Mouse (Mus musculus) heart, postnatal 4 days (tissue): ENCODE results near the gene Ttc27. TPM values are rescaled to one million over a fixed set of nuclear protein-coding genes. Genes with fewer than 3 reads are reported as not detected.
A peak's percentile ranks its signal among the peaks of the same experiment; 100 is the strongest.

Source experiments
- DNase-seq: peaks from one replicate; pipeline ENCODE4 v3.0.0; 2021
- total RNA-seq, 2 experiments: library from RNA; stranded (reverse); gene quantifications; 2 replicates each; pipeline ENCODE4 v1.2.3; 2021

Ttc27 gene
- total RNA-seq, 2 experiments from 2014 or later = 22.5 to 23.6 TPM

DNA sequence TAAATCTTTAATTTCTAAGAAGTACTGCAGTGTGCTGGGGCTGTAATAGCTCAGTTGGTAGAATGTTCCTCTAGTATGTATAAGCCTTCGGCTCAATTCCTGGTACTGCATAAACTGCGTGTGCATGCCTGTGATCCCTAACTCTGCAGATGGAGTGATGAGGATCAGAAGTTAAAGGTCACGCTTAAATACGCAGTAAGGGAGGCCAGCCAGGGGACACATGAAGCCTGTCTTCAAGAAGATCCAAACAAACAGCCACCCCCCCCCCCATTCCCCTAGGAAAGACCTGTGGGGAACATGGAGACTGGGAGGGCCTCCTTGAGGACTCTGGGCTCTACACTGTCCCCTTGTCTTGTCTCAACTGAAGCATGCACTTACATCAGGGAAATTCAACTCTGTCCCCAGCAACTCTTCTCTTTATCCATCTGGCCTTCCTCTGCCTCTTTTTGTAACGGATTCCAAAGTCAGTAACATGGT, 36.1 kb downstream of the Ttc27 start:
- no peak for DNase-seq

DNA sequence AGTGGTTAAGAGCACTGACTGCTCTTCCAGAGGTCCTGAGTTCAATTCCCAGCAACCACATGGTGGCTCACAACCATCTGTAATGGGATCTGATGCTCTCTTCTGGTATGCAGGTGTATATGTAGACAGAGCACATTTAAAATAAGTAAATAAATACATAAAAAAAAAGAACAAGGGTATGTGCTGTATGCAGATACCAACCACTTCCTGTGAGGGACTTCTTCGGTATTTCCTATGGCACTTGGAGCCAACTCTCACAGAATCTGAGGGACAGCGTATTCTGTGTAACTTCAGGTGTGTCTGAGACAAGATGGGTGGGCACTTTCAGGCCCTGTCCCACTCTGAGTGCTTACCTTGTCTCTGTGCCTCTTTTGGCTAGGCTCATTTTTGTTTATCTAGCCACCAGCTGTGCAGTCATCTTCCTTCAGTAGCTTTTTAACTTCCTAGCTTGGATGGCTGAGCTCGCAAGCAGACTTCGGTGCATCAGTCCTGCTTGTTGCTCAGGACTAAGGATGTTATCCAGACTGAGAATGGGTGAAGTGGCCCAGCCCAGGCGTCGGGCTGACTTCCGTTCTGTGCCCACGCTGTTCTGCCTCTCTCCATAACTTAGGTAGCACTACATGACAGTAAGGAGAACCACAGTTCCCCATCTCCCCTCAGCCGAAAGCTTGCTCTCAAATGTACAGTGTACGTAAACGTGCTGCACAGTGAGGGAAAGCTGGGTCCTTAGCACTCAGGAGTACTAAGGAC, 37.0 kb downstream of the Ttc27 start:
- DNase-seq = no peak

DNA sequence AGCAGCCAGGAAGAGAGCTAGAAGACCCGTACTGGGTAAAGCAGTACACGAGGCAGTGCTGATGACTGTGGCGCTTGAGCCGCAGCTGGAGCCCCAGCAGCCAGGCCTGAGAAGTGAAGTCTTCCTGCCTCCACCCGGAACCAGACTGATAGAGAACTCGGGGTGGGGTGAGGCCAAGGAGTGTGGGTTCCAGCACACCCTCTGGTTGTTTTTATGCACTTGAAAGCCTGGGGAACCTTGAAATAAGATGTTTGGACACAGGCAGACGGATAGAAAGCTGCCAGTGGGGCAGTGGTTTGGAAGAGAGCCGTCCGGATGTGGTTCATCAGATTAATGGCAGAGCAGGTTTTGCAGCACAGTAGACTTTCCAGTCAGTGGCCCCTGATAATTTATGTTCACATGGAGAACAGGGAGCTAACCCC, 51.9 kb downstream of the Ttc27 start:
- no peak for DNase-seq

DNA sequence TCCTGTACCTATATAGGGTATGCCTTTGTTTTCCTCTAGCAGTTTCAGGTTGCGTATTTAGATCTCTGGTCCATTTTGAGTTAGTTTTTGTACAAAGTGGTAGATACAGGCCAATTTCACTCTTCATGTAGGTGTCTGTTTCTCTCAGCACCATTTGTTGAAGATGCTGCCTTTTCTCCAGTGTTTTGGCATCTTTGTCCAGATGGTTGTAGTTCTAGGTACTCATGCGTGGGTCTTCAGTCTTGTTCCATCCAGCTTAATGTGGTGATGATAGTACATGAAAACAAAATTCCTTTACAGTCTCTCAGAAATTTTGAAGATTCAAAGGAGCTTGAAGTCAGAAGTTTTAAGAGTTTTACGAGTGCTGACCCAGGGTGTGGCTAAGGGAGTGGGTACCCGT, 54.8 kb downstream of the Ttc27 start:
- DNase-seq = no peak

DNA sequence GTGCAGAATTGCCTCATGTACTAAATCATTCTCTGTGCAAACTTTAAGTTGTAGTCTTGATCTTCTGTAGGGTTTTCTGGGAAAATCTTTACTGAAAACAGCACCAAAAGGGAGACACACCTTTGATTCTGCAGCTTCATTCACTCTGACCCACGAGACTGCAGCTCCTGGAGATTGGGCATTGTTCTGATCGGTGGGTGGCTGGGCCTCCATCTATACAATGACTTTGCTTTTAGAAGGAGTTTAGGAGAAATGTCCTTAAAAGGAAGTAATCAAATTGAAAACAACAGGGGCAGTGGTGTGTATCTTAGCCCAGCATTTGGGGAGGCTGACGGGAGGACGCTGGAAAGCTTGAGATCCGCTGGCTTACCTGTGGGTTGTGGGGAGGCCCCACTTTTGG, 56.0 kb downstream of the Ttc27 start:
- no peak for DNase-seq

DNA sequence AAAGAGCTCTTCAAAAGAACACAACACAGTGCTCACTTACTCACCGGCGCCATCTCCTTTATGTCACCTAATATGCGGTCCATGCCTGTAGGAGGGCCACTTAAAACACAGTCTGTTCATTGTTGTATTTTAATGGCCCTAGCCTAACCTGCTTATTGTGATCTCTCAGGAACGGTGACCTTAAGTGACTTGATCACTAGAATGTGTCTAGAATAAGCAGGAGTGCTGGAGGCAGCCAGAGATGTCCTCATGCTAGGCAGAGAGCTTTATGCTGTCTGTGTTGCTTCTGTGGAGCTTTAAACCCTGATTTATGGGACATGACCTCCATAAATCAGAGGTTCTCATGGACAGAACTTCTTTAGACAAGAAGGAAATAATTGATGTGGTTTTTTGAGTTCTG, 62.6 kb downstream of the Ttc27 start:
- DNase-seq = no peak

DNA sequence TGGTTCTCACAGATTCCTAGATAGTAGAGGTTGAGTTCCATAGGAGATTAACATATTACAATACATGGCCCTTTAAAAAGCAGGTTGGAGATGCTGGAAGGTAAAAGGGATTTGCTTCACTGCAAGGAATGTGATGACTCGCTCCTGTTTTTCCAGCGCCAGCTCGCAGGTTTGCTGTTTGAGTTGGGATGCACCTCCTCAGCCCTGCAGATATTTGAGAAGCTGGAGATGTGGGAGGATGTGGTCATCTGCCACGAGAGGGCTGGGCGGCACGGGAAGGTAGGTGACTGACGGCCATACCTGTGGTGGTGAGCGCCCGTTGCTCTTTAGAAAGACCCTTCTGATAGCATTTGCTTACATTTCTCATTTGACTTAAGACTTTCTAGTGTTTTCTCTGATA, 63.1 kb downstream of the Ttc27 start:
- DNase-seq = no peak

DNA sequence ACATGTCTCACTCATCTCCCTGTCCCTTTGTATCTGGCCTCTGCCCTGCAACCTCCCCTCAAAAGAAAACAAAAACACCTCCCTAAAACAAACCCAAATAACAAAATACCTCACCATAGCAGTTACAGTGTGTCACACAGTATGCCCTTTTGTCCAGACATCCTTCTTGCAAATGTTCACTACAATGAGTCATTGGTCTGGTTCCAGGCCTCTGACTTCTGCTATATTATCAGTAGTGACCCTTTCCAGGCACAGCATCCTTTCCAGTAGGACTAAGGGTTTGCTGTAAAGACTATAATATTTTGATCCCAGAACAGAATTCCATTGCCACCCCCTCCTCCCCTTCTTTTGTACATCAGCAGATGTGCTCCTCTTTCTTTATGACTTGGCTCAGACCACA, 64.4 kb downstream of the Ttc27 start:
- DNase-seq = no peak

DNA sequence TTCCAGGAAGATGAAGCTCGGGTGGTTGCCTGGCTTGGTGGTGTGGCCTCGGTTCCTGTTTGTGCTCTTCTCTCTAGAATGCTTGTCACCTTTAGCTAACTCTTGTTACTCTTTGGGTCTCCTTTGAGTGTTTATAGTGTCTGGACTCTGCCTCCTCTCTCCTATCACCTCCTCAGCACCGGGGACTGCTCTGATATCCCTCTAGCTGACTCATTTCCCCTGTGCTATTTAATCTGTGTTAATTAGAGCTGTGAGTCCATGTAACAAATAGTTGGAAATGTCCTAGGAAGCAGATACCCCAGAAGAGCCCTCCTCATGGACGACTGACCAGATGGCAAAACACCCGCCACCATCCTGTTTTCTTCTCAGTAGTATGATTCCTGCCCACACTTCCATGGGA, 68.1 kb downstream of the Ttc27 start:
- DNase-seq = no peak

DNA sequence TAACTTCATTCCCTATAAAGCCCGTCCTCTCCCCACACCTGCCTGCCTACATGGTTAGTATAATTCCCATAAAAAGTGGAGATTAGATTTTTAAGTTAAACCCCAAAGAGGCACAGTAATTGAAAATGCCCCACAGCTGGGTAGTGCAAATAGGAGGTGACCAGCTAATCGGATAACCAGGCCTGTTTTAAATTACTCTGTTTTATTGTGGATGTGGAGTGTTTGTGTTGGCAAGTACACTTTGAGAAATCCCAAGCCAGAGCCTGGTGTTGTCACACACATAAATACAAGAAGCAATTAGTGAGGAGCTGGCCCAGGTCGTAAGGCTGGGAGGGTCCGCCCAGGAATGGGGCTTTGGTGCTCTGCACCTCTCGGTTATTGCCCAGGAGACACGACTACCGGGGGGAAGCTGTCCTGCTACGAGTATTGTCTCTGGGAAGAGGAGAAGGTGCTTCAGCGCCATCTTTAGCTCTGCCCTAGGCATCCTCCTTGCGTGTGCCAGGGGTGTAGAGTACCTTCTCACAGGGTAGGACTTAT, 68.7 kb downstream of the Ttc27 start:
- DNase-seq = no peak

DNA sequence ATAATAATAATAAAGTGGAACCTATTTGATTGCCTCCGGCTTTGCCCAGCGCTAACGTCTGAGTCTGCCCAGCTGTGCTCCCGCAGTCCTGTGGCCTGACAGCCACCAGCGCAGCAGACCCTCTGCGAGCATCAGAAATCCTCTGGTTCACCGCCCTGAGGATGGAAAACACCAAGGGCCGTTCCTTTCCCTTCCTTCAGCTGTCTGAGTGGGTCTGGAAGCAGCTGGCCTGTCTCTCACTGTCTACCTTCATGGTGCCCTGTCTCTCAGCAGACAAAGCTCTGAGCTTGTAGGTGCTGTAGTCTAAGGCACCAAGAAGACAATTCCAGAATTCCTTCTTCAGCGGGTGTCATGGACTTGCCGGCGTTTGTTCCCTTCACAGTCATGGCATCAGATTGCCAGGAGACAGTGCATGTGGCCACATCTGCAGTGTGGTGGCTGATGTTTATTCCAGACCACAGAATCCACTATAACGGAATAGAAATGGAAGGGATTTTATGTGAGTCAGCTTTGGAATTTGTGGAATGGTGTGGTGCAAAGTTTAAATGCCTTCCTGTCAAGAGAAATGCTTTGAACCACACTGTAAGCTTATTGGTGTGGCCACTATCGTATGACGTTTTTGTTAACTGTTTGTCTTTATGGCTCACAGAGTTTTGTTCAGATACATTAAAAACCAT, 78.6 kb downstream of the Ttc27 start:
- DNase-seq = no peak

DNA sequence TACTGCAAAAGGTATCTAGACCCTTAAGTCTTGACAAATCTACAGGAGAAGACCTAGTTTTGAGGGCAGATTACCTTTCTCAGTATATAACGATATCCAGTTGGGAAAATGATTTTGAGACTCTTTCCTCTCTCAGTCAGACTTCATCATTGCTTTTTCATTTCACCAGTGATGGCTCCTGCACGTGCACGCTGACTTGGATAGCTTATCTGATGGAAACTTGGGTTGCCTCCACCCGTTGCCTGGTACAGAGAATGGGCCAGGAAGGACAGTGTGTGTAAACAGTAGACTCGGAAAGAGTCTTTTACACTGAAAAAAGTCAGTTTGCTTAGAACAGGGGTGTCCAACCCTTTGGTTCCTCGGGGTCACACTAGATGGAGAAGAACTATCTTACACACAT, 82.3 kb downstream of the Ttc27 start:
- DNase-seq = no peak

DNA sequence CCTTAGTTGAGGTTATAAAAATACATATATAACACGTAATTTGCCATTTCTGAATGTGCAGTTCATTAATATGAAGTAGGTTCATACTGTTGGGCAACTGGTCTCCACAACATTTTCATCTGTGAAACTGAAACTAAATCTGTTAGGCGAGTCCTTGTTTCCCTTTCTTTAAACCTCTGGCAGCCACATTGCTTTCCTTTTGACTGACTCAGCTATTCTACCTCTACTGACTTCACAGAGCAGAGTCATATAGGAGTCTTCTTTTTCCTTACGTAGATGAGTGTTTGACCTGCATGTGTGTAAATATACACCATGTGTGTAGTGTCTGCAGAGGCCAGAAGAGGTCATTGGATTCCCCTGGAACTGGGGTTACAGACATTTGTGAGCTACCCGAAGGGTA, 85.2 kb downstream of the Ttc27 start:
- DNase-seq = no peak

DNA sequence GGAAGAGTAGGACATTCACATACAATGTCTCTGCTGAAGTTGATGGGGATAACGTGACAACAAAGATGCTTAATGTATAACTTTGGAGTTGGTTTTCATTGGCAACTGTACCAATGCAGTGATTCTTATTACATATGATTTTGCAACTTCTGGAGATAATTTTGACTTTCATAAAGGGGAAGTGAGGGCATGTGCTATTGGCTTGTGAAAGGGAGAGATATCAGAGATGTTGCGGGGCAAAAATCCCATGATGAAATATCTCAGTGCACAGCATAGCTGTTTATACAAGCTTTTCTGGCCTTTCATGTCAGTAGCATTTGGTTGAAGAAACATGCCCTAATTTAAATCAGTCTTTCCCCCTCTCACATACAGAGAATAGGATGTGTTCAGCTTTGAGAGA, 86.3 kb downstream of the Ttc27 start:
- DNase-seq = no peak

DNA sequence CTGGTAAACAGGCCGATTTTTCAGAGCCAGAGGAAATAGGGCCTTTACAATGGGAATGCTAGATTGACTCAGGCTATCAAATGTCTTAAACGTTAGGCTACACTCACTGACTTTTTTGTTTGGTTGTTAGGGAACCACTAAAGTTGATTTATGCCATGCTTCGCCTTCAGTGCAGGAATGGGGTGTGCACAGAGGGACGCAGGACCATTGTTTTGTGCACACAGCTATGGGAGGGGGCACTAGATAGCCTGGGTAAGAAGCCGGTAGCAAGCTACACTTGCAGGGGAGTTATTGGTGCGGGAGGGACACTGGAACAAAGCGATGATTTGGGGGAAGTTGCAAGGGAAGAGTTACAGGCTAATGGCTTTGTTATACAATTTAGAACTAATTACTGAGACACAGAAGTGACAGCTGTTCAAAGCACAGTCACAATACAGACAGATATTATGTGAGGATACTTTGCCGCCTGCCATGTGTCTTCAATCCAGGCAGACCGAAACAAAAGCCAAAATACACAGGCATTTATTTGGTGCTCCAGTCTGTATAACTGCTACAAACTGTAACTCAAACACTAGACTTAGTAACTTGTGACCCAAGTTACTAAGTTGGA, 86.9 kb downstream of the Ttc27 start:
- DNase-seq = no peak

DNA sequence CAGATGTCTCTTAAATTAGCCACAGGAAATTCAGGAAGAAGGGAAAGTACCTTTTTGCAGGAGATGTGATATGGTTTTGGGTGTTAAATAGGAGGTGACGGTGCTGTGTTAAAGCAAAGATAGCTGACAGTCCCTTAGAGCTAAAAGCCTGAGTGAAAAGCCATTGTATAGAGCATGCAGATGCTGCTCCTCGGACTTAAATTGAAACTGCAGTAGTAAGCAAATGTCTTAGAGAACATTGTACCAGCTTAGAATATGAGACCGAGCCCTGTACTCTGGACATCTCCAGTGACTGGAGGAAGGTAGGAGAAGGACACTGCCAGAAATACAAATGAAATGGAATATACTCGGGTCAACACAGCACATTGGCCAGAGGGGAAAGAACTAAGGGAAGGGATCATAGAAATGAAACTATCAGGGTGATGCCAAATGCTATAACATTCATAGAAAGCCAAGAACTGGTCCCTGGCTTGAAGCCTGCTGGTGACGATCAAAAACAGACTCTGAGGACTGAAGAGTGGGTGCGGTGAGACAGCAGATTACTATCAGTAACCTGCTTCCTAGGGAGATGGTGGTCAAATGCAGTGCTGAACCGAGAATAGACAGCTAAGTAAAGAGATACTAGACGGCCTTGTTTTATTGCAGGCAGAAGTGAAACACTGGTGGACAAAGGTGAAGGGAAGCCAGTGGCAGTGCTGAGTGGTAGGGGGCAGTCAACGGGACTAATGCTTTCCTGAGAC, 90.1 kb downstream of the Ttc27 start:
- DNase-seq = no peak

DNA sequence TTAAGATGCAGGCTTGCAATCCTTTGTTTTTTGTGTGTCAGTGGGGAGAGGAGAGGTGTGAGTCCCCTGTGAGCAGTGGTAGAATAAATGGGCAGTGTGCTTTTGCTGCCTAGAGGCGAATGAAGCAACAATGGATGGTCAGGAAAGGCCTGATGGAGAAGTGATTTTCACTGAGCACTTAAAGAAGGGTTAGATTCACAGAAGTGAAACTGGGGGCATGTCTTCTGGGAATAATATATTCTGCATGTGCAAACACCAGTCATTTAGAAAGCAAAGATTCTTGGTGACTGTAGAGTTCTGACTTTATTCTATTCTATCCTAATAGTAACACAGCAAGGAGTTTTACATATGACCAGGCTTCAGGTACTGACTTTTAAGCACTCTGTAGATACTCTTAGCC, 90.8 kb downstream of the Ttc27 start:
- no peak for DNase-seq

DNA sequence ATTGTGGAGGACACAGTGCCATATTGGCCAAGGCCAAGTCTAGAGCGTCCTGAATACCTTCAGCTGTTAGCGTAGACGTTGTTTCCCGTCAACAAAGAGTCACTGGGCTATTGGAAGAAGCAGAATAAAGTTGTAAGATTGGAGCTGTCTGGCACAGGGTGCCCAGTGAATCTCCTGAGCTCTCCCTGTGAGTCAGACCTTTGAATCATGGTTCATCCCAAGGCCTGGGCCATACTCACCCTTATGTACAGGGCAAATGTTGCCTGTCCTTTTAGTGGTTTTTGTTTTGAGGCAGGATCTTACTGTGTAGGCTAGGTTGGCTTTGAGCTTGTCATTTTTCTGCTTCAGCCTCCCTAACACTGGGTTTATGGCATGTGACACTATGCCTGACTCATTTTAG, 91.4 kb downstream of the Ttc27 start:
- DNase-seq = no peak

DNA sequence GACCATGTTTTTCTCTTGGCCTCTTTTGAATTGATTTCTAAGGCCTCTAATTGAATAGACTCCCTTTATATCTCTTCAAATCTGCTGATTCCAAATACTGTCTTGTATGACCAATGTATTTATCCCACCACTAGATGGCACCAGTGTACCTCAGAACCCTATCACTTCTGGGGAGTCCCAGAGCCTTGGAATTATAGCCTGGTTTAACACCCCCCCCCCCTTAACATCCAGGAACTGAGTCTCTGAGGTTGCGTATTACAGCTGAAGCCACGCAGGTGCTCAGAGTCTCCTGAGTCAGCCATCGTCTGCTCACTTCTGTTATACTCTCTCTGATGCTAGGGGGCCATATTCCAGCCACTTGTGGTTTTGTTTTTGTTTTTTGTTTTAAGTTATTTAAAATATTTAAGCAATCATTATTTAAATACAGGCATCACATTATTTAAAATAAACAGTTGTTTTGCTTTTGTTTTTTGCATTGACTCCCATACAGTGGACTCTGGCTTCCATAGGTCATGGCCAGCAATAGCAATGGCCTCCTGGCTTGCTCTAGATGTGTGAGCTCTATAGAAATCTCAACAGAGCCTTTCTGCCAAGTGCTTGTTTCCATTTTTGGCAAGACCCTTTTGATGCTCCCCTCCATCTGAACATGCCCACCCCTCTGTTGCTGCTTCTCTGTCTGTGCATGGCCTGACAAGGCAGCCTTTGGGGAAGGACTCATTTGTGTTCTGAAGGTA, 93.5 kb downstream of the Ttc27 start:
- DNase-seq = peak; percentile 57

DNA sequence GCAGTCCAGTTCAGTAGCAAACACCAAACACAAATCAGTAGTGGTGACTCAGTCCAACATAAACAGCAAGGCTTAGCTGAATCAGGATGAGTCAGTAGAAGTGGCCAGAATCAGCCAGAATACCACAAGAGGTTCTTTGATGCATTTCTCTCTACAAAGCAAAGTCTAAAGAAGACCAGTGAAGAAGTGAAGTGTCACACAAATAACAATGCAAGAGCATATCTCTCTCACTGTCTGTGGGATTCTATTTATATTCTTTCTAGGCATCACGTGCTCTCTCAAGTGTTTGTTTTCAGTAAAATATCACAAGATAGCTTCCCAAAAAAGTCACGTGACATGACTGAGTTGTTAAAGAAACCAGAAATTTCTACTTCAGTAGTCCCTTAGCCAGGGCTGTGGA, 102.2 kb downstream of the Ttc27 start:
- DNase-seq = no peak

DNA sequence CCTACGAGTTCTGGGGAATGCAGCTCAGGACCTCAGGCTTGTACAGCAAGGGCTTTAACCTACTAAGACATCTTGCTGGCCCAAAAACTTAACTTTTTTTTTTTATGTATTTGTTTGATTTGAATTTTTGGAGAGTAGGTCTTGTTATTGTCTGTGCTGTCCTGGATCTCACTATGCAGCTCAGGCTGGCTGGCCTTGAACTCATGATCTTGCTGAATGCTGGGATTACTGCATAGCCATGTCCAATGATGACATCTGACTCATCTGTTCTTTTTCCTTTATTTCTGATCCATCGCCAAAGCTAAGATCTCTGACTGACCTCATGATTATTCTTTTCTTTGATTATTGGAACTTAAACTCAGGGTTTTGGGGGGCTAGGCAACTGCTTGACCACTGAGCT, 113.3 kb downstream of the Ttc27 start:
- DNase-seq = no peak

DNA sequence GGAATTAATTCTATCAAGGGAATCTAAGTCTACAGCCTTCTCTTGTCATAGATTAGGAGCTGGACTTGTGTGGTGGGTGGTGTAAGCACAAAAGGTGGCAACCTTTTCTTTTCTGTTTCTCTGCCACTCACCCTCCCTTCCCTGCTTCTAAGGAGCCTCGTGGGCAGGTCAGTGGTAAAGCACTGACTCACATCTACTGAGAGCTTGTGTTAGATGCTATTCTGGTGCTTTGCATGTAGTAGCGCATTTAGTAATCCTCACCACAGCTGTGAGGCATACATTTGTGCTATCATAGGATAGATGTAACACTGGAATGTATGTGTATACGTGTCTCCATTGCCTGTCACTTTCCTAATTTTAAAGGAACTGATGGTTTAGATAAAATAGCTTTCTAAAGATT, 124.2 kb downstream of the Ttc27 start:
- no peak for DNase-seq
